Mouse (Mus musculus): ENCODE results near the gene D930048N14Rik.

DNA sequence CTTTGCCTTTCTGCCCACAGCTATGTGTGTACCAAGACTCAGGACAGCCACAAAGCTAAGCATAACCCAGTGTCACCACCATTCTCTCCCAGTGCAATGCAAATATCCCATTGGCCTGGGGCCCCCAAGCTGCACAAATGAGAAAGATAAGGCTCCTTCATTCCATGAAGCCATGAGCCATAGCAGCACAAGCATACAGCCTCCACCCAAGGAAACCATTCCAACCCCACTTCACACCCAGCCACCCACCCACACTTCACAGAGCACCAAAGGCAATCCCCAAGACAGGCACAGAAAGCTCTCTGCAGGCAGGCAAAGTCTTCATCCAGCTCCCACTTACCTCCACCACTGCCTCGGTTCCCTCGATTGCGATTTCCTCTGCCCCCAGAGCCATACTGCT is 48.5 kb upstream of the D930048N14Rik start:
- TF ChIP-seq CTCF (IDR thresholded peaks at IDR 0.05; ENCODE audit: insufficient read depth, low read length) (no peak), POLR2A (IDR thresholded peaks at IDR 0.05; ENCODE audit: borderline replicate concordance, extremely low read depth, low read depth, low read length) (no peak)

Measured in lung, adult 2 months (tissue).